Mouse (Mus musculus) inflammation-experienced regulatory T-cells, adult 6 months (primary cell): ENCODE data around the gene Khnyn. TPM values are rescaled to one million over a fixed set of nuclear protein-coding genes. Genes with fewer than 3 reads are reported as not detected.

Source experiments
- ATAC-seq: one replicate; pipeline ENCODE4 v1.8.0; 2017
- polyA plus RNA-seq, 3 experiments: library from polyadenylated mRNA; unstranded; fragments of 100-300 nt; shearing (Covaris generic); gene quantifications; one replicate each; pipeline ENCODE4 v1.2.1; 2017

Khnyn gene
- 10 to 100 TPM; 10.5 to 13.1 (median 12.8) TPM for polyA plus RNA-seq

GRCm38 (mm10) chr14:55884713-55885113 is at the start of gene Khnyn:
Gene Khnyn (plus strand): TSS chr14:55884947.
- peak; percentile 58 for ATAC-seq

GRCm38 (mm10) chr14:55838312-55838711 is 46.4 kb upstream of the Khnyn start:
- ATAC-seq: no peak

- ATAC-seq: no peak
Observed at GRCm38 (mm10) chr14:55838740-55839139, 46.0 kb upstream of the Khnyn start.

GRCm38 (mm10) chr14:55840853-55841366 is 43.8 kb upstream of the Khnyn start:
- ATAC-seq: no peak

GRCm38 (mm10) chr14:55842794-55843193 is 42.0 kb upstream of the Khnyn start:
- no peak for ATAC-seq

- no peak for ATAC-seq
Observed at GRCm38 (mm10) chr14:55845506-55846294, 39.0 kb upstream of the Khnyn start.

GRCm38 (mm10) chr14:55850885-55851284 is 33.9 kb upstream of the Khnyn start:
- ATAC-seq: no peak

GRCm38 (mm10) chr14:55852646-55853551 is 31.8 kb upstream of the Khnyn start:
- ATAC-seq: no peak

GRCm38 (mm10) chr14:55853621-55854285 is 31.0 kb upstream of the Khnyn start, which contains the start of gene Nynrin:
Gene Nynrin (plus strand): TSS chr14:55854010.
- ATAC-seq: no peak

- ATAC-seq: no peak
Observed at GRCm38 (mm10) chr14:55854406-55855100, 30.2 kb upstream of the Khnyn start.

GRCm38 (mm10) chr14:55855101-55855561 is 29.6 kb upstream of the Khnyn start:
- no peak for ATAC-seq

GRCm38 (mm10) chr14:55857588-55857987 is 27.2 kb upstream of the Khnyn start:
- no peak for ATAC-seq

- ATAC-seq: no peak
Observed at GRCm38 (mm10) chr14:55862186-55862585, 22.6 kb upstream of the Khnyn start.

GRCm38 (mm10) chr14:55862970-55863369 is 21.8 kb upstream of the Khnyn start:
- ATAC-seq: no peak

GRCm38 (mm10) chr14:55863773-55864172 is 21.0 kb upstream of the Khnyn start:
- no peak for ATAC-seq

GRCm38 (mm10) chr14:55866962-55867361 is 17.8 kb upstream of the Khnyn start:
- no peak for ATAC-seq

GRCm38 (mm10) chr14:55868230-55869026 is 16.3 kb upstream of the Khnyn start:
- ATAC-seq: no peak

- ATAC-seq: no peak
Observed at GRCm38 (mm10) chr14:55869538-55869937, 15.2 kb upstream of the Khnyn start.

GRCm38 (mm10) chr14:55872039-55872438 is 12.7 kb upstream of the Khnyn start:
- no peak for ATAC-seq

GRCm38 (mm10) chr14:55872551-55872950 is 12.2 kb upstream of the Khnyn start:
- ATAC-seq: no peak

- ATAC-seq: no peak
Observed at GRCm38 (mm10) chr14:55873242-55873713, 11.5 kb upstream of the Khnyn start.
